Mouse (Mus musculus) mature B cell (primary cell): ENCODE results near the gene Tesc.

Source experiments
- in situ Hi-C: fragments of 300-500 bp; cut with MboI; formaldehyde crosslinking; loops from 2 replicates; pipeline ENCODE4 v1.14.3; 2019

Tesc gene

DNA sequence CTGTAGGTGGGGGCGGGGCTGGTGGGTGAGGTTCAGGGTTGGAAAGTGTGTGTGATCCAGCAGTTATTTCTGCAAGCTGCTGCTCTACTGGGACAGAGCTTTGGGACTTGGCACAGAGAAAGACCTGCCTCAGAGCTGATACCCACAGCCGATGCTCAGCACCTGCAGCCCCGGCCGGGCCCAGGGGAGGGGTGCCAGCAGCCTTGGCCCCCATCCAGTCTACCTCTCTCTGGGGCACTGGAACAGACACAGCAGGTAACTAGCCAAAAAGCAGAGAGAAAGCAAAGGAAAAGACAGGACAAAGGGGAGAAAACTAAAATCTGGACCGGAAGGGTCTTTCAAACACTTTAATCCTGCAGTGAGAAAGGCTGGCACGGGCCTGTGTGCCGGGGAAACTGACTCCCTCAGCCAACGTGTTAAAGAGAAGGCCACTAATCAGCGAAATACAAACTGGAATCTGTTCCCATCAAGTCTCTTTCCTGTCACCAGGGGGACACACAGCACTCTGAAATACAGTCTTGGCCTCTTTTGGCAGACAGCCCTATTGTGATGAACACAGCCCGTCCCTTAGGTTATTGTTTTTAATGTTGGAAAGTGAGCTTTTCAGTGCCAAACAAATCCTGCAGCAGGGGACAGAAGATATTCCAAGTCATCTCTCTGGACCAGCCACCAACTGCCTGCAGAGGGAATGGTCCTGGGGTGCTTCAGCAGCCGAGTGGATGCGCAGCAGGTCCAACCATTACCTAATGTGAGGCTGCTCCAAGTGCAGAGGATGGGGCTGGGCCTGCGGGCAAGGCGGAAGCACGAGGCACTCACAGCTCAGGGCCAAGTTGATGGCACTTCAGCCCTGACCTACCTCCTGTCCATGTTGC, 49.4 kb downstream of the Tesc start:
- in situ Hi-C loops = no loop called here

DNA sequence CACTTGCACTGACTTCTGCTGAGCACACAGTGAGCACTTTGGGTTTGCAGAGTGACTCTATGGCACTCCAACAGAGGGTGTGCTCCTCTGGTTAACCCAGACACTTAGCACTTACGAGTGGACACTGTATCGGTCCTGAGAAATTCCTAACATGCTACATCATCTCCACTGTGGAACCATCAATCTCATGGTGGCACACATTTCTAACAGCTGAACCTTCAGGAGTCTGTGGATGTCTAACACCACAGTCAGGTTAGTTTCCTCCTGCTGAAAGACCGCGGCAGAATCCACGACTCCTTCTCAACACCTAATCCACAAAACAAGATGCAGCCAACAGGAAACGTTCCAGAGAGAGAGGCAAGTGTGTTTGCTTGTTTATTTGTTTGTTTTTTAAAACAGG, 51.0 kb downstream of the Tesc start:
- in situ Hi-C loops = no loop called here

DNA sequence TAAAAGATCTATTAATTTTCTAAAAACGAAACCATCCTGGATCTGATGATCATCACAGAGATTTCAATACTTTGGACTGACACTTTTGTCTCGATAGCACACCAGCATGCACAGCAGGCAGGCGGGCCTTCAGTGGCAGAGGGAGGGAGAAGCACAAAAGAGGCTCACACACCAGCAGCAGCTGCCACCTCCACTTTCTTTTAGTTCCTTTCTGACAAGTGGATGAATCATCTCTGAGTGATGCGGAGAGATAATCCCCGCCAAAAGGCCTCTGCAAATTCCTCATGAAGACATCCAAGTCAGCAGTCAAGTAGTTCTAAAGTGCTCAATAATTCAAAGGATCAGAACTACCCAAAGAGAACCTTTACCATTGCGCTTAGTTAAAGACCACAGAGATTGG, 51.8 kb downstream of the Tesc start:
- in situ Hi-C loops = no loop called here

DNA sequence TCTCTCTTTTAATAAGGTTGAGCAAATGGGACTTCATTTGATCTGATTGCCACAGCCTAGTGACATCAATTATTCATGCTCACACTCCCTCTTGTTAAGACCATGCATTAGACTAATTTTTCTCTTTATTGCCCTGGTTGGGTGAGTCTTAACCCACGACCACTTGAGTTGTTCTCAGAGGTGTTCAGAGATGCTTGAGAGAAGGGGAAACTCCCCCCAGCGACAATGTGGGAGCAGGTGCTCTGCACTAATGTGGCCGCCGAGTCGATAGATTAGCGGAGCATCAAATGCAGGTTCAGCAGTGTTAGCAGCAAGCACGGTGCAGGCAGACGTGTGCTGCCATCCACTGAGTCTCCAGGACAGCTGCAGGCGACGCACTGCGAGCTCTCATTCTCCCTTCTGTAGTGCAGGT, 52.3 kb downstream of the Tesc start:
- in situ Hi-C loops = no loop called here

DNA sequence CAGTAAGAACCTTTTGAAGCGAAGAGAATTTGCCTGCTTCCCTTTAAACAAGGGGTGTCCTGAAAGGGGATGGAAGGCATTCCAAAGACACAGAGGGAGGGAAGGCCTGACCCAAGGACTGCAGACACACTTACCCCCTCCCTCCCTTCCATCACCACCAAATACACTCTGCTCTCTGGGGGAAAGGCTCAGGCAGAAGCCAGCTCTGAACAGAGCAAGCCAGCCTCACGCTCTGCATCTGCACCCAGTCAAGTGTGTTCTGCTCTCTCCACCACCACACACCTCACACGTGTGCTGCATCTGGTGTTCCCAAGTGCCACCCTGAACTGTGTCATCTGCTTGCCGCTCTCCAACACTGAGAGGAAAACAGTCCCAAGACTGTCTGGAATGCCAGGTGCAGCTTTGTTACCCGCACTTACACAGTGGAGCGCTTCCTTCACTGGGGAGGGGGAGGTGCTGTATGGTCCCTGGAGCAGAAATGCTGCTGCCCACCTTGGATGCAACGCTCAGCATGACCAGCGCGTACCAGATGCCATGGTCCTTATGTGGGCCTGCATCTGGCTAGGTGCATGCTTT, 53.9 kb downstream of the Tesc start:
- in situ Hi-C loops = no loop called here

DNA sequence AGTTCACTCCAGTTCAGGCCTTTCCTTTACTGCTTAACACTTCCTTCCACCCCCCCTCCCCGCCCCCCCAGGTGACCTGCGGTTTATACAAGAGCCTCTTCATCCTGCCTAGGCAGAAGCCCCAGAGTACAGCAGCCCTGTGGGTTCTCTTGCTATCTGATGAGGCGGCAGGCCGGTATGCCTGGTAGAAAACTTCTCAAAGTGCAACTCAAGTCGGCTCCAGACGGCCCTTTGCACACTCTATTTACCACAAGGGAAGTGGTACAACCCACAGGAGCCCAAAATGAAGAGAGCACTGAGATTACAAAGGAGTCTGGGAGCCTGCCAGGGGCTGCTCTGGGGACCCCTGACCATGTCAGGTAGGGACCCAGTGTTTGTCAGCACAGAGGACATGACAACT, 54.5 kb downstream of the Tesc start:
- in situ Hi-C loops = no loop called here

DNA sequence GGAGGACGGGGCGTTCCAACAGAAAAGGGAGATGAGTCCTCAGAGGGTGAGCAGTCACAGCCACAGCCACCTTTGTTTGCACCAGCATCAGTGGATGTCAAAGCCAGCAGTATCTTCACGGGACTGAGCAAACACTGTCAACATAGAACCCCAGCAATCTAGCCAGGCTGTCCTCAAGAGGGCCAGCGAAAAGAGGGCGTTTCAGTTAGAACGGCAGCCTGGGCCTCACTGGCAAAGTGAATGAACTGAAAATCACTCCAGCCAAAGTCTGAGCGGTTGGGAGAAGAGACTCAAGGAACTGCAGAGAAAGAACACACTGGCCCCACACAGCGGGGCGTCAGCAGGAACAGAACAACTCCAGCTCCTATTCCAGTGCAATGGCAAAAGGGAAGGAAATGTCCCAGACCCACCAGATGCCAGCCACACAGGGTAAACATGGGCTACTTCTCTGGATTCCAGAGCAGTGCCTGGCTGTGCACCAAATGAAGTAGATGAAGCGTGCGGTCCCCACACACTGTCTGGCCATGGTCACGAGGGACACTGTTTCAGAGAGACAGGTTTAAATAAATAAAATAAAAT, 55.6 kb downstream of the Tesc start:
- in situ Hi-C loops = no loop called here

DNA sequence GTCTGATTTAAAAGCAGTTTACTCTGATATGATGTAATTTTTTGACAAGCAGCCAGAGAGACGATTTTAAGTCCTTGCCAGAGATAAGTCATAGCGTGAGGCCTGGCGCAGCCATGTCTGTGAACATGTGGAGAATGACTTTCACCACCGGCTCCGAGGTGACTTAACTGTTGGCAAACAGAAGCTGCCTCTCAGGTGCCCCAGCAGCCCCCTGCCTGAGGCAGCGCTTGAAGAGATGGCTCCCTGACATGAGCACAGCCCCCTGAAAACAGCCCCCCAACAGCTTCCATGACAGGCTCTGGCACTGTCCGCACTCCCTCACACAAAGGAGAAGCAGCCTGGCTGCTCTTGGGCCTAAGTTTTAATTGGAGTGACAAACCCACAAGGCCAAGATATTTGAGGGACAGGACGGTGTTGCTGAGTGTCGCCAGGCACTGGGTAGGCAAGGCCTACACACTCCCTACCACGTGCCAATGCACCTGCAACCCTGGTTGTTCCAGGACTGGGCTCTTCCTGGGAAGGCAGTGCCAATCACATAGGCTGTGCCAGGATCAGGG, 56.7 kb downstream of the Tesc start:
- in situ Hi-C loops = no loop called here

DNA sequence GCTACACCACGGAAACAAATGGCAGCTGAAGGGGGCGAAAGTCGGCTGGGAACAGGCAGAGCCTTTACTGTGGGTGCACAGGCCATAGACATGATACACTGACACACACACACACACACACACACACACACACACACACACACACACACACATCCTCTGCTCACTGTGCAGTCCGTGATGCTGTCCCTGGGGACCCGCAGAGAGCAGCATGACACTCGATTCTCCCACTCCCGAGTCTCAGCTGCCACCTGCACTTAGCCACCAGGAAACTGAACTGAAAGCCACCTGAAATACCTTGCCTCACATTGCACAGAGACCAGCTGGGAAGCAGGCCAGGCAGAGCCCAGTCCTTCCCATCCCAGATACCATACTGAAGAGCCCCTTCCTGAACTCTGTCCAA, 57.8 kb downstream of the Tesc start:
- in situ Hi-C loops = no loop called here

DNA sequence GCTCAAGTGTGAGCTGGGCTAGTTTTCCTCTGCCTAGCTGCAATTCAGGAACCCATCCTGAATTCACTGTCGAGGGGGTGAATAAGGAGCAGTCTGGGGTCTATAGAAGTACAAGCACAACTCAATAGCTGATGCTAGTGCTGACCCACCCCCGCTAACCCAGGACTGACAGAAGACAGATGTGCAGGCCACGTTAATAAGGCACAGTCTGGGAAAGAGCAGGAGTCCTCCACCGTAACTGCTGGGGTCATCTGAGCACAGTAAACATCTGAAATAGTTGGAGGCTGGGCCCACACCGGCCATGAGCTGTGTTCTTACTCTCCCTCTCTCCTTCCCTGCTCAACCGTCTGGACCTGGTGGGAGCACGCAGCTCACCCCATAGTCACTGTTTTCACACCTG, 59.4 kb downstream of the Tesc start:
- in situ Hi-C loops = no loop called here

DNA sequence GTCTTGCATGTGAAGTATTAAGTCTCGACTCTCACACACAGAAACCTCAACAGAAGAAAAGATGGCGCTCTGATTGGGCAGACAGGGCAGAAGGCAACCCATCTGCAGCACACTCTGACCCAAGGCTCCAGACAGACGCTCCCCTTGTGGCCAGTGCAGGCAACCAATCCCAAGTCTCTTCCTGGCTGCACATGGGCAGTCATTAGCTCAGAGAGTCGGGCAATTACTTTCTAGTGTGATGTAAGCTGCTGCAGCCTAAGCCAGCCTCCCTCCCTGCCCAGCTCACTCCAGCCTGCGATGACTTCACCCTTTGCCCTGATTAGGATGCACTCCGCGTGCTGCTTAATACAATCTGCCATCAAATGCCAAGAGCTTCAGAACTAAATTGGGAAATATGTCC, 61.6 kb downstream of the Tesc start:
- in situ Hi-C loops = no loop called here

DNA sequence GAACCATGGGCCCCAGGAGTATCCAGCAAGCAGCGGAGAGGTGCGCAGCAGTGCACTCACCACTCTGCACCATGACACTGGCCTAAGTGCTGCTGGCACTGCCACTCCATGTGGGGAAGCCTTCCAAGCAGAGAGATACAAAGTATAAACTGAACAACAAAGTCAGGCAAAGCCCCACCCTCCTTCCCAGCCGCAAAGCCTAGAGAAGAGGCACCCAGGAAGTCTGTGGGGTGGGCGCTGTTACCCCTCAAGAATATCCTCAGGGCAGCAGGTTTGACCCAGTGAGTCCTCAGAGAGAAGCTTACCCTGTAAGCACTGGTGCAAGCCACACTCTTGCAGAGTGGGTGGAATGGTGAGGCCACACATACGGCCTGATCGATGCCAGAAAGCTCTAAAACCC, 62.6 kb downstream of the Tesc start:
- in situ Hi-C loops = no loop called here

DNA sequence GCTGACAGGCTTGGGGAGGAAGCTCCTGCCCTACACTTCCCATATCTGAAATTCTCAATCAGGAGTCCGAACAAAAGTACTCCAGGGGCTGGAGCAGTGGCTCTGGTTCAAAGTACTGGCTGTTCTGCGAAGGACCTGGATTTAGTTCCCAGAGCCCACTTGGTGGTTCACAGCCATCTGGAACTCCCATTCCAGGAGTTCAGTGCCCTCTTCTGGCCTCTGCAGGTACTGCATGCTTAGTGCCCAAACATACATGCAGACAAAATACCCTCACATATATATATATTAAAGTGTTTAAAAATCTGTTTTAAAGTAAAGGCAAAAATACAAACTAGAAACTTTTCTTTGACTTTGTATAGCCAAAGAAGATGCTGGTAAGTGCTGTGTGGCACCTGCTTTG, 63.3 kb downstream of the Tesc start:
- in situ Hi-C loops = no loop called here

DNA sequence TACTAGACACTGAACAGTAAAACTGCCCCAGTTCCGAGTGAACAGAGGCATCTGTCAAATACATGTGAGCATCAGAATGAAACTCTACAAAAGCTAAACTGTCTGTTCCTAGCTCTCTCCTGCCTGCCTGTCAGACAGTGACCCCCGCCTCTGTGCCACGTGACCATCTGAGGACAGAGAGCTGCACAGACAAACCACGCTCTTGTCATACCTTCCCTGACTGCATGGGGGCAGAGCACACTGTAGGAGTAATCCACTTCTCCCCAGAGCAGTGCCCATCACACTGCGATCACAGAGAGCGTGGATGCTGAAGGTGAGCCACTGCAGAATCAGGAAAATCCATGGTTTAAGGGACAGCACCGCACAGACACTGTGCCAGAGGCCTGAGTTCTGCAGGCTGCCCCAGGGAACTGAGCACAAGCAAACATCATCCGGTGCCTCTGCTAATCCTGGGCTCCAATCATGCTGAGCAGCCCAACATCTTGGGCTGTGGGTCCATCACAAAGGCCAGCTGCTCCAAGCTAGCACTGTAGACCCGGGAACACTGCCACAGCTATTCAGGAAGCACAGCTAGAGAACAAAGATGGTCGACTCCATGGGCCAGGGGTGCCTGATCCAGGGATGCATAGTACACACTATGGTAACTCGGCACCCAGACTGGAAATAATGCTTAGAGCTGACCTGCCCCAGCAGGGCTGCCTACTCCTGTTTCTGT, 65.9 kb downstream of the Tesc start:
- in situ Hi-C loops = no loop called here

DNA sequence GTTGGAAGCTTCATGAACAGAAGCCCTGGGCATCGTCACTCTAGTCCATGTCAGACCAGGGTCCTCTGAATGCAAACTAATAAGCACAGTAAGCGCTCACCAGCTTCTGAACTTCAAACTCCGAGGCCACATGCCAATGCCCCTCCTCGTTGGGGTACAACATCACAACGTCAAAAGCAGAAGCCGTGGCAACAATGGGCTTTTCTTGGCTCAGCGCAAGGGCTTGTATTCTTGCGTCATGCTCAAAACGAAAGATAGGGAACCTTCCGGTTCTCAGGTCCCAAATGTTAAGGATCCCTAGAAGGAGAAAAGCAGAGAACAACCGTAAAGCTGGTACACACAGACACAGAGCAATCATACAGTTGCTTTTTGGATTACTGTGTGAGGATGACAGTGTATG, 67.9 kb downstream of the Tesc start:
- in situ Hi-C loops = no loop called here

DNA sequence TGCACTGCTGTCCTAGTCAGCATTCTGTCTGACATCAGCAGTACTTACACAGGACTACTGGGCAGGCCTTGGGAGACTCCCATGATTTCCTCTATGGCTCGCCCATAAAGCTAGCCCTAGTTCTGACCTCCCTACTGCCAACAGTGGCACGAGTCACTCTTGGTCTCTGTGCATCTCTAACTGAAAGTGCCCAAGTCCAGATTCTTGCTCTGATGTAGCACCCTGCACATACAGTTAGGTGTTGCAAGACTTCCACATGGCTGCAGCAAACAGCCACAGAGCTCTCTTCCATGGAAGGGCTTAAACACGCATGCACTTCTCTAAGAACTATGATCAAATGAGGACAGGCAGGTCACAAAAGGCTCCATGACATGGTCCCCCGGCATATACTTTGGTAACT, 68.3 kb downstream of the Tesc start:
- in situ Hi-C loops = no loop called here

DNA sequence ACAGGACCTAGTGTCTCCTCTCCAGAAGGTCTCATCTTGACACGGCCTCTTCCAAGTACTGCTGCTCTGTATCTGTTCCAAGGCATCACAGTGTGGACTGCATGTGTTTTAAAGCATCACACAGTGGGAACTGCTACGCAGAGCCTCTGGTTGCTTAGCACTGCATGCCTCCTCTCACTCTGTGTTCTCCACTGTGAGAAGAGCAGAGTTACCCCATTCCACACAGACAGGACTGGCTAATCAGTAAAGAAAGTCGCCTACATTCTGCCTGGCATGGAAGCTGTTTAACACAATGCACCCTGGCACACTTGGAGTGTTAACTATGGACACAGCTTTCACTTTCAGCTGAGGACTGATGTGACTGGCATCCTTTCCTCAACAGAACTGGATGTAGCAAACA, 68.8 kb downstream of the Tesc start:
- in situ Hi-C loops = no loop called here

DNA sequence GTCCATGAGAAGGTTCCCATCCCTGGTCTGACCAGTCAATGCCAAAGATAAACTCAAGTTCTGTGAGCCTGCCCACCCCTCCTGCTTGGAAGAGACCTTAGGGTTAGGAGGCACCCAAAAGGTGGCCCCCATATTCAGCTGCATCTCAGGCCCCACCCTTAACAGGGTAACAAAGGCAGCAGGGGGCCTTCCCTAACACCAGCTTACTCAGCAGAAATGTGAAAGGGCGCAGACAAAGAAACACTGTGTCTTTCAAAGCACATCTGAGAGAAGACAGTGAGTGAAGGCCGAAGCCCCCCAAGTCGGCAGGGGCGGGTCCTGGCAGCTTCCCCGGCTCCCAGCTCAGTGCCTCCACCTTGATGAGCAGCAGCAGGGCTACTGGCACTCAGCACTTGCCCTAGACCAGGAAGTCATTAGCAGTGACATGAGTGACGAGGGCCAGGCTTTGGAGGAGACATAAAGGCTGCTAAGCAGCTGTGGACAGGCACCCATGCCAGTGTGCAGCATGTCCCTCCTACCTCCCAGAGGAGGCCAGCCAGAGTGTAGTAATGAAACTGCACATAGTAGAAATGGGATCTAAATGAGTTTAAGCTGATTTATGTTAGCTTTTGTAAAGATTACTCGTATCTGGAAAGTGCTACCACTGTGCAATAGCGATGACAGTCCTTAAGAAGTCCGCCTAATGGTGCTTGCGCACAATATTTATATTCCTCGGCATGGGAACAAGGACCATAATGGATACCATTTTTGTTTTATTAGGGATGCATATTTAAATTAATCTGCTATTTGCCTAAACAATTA, 71.7 kb downstream of the Tesc start:
- in situ Hi-C loops = no loop called here

DNA sequence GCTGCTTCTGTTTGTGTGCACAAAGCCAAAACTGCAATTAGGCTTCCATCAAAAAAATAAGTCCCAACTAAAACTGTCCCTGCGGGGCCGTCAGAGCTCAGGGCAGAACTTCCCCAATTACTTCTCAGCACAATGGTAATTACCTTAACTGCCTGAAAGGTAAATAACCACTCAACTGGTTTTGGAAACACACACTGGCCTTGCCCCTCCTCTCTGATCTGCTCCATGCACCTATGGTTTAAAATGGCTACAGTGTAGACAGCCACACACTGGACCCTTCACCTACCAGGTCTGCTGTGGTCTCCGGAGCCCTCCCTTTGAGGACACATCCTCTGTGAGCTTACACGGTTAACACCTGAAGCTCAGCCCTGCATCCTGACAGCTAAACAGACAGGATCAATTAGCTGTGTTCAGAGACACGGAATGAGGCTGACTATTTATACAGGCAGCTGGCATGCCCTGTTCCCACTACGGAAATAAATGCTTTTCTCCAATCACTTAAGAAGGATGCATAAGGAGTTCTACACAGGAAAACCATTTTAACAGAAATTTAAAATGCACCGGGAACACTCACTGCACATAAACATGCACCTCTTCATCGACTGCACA, 72.4 kb downstream of the Tesc start:
- in situ Hi-C loops = no loop called here

DNA sequence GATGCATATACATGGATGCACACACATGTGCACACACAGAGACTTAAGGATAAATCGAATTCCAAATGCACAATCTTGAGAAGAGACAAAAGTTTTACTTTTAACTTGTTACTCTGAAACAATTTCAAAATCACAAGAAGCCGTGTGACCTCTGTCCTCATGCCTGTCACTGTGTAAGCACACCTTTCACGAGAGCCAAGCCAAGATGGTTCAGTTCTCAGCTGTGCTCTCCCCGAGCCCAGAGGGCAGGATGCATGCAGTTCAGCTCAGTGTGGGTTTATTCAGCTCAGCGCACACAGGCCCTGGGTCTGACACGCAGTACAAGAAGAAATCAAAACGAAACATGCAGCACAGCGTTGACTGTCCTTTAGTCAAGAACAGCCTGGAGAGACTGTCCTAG, 78.0 kb downstream of the Tesc start:
- in situ Hi-C loops = no loop called here

DNA sequence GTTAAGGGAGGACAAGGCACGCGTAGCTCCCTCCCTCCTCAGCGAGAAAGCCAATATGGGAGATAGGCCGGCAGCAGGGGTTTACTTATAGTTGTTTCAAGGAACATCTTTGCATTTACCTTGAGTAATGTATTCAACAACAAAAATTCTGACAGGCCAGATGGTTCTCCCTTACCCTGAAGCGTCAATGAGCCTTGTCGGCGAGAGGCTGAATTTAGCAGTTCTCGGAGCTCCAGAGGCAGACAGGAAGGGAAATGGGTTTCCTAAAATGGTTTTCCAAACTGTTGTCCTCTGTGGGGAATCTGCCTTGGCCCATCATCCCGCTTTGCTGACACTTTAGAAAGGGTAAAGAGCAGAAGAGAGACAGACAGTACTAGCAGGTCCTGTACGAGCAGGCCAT, 79.1 kb downstream of the Tesc start:
- in situ Hi-C loops = no loop called here
